ENCODE assay signal across 8 mouse cellular contexts in the genomic region with DNA sequence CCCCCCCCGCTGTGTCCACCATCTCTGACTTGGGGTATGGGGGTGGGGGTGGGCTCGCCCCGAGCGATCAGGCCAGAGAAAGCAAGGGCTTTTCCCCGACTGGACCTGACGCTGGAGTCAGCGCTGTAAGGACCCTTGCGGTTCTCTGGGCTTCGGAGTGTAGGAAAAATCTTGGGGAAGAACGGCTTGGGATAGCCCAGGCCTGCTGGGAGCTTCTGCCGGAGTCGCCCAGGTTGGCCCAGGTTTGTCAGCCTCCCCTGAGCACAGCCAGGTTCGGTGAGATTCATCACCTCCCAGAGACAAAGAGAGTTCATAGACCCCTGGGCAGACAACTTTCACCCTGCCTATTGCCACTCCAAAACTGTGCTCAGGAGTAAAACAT. TPM values are rescaled to one million over a fixed set of nuclear protein-coding genes. Genes with fewer than 3 reads are reported as not detected.
A peak's percentile ranks its signal among the peaks of the same experiment; 100 is the strongest.
DNase-seq lines count a peak whose midpoint lies in the region; ATAC-seq lines count a peak whose summit lies in the region.

No protein-coding gene starts in this region.

- no peak overlapping the region for H3K4me3 ChIP-seq in kidney, embryonic 15.5 days (replicated peaks)
- H3K4me3 ChIP-seq in embryonic facial prominence, embryonic 13.5 days = peak overlapping the region; percentile 44
- peak overlapping the region; percentile 28 for H3K4me3 ChIP-seq in intestine, embryonic 14.5 days (ENCODE audit: low read depth, low read length)
- no peak overlapping the region; the same call in 1 of the 2 replicates for H3K4me3 ChIP-seq in midbrain, embryonic 16.5 days (ENCODE audit: low read depth, low read length)

- ATAC-seq in kidney, embryonic 15.5 days (replicated peaks; ENCODE audit: low FRiP score) = peak; percentile 38; the same call in 1 of the 2 replicates
- no peak for ATAC-seq in embryonic facial prominence, embryonic 13.5 days (ENCODE audit: insufficient number of reproducible peaks, insufficient read depth, low FRiP score, low TSS enrichment, low read depth)
- ATAC-seq in intestine, embryonic 14.5 days (replicated peaks; ENCODE audit: low FRiP score, low TSS enrichment, low read depth) = no peak
- no peak for ATAC-seq in midbrain, embryonic 16.5 days
- ATAC-seq in CD4-positive, CD25-positive, alpha-beta regulatory T cell, adult 4 months = no peak

- peaks cover 34% of the 10 kb centered on the region for H3K36me3 ChIP-seq in kidney, embryonic 15.5 days
- no peaks in the 10 kb centered on the region for H3K36me3 ChIP-seq in embryonic facial prominence, embryonic 13.5 days
- H3K36me3 ChIP-seq in intestine, embryonic 14.5 days (ENCODE audit: control insufficient read depth, insufficient read depth, low read length) = no peaks in the 10 kb centered on the region
- H3K36me3 ChIP-seq in midbrain, embryonic 16.5 days (ENCODE audit: control insufficient read depth, insufficient read depth, low read length) = no peaks in the 10 kb centered on the region

- H3K9me3 ChIP-seq in kidney, embryonic 15.5 days (replicated peaks) = no peaks in the 10 kb centered on the region
- no peaks in the 10 kb centered on the region for H3K9me3 ChIP-seq in embryonic facial prominence, embryonic 13.5 days
- H3K9me3 ChIP-seq in intestine, embryonic 14.5 days (ENCODE audit: control insufficient read depth, low read length) = no peaks in the 10 kb centered on the region
- no peaks in the 10 kb centered on the region for H3K9me3 ChIP-seq in midbrain, embryonic 16.5 days (replicated peaks; ENCODE audit: control insufficient read depth, low read length, poor library complexity, severe bottlenecking)

- WGBS in kidney, embryonic 15.5 days = 21% methylated on average over 13 of the region's 13 CpGs
- 11% methylated on average over 9 of the region's 13 CpGs for WGBS in embryonic facial prominence, embryonic 13.5 days
- WGBS in intestine, embryonic 14.5 days = 25% methylated on average over 12 of the region's 13 CpGs
- WGBS in midbrain, embryonic 16.5 days = 11% methylated on average over 12 of the region's 13 CpGs

- H3K27ac ChIP-seq in kidney, embryonic 15.5 days = peak overlapping the region; percentile 41; the same call in 1 of the 2 replicates
- no peak overlapping the region for H3K27ac ChIP-seq in embryonic facial prominence, embryonic 13.5 days
- no peak overlapping the region for H3K27ac ChIP-seq in intestine, embryonic 14.5 days (ENCODE audit: low read depth)
- H3K27ac ChIP-seq in midbrain, embryonic 16.5 days (ENCODE audit: low read length) = no peak overlapping the region

- DNase-seq in kidney, postnatal 25 days = no peak
- no peak for DNase-seq in intestine, embryonic 14.5 days (ENCODE audit: low spot score)
- DNase-seq in B cell, adult 2 months = no peak
- no peak for DNase-seq in cerebellum, postnatal 10 days

- no peak overlapping the region for H3K9ac ChIP-seq in kidney, embryonic 15.5 days
- no peak overlapping the region for H3K9ac ChIP-seq in embryonic facial prominence, embryonic 13.5 days
- no peak overlapping the region for H3K9ac ChIP-seq in intestine, embryonic 14.5 days (ENCODE audit: low read length)
- no peak overlapping the region for H3K9ac ChIP-seq in midbrain, embryonic 16.5 days (ENCODE audit: low read depth, low read length)

- peak overlapping the region; percentile 56 for H3K4me2 ChIP-seq in kidney, embryonic 15.5 days
- H3K4me2 ChIP-seq in embryonic facial prominence, embryonic 13.5 days = peak overlapping the region; percentile 80
- H3K4me2 ChIP-seq in intestine, embryonic 14.5 days (ENCODE audit: low read length) = peak overlapping the region; percentile 62
- peak overlapping the region; percentile 62 for H3K4me2 ChIP-seq in midbrain, embryonic 16.5 days (ENCODE audit: low read length)

- peaks cover 62% of the 10 kb centered on the region for H3K4me1 ChIP-seq in kidney, embryonic 15.5 days
- H3K4me1 ChIP-seq in embryonic facial prominence, embryonic 13.5 days = peaks cover 14% of the 10 kb centered on the region
- peaks cover 5% of the 10 kb centered on the region; the same call in 1 of the 2 replicates for H3K4me1 ChIP-seq in intestine, embryonic 14.5 days (replicated peaks; ENCODE audit: control insufficient read depth, insufficient read depth, low read length)
- peaks cover 10% of the 10 kb centered on the region for H3K4me1 ChIP-seq in midbrain, embryonic 16.5 days (ENCODE audit: control insufficient read depth, insufficient read depth, low read length)

- peaks cover 18% of the 10 kb centered on the region; the same call in 1 of the 2 replicates for H3K27me3 ChIP-seq in kidney, embryonic 15.5 days
- peaks cover 56% of the 10 kb centered on the region for H3K27me3 ChIP-seq in embryonic facial prominence, embryonic 13.5 days
- H3K27me3 ChIP-seq in intestine, embryonic 14.5 days (replicated peaks; ENCODE audit: control insufficient read depth, insufficient read depth, low read length) = peaks cover 14% of the 10 kb centered on the region
- peaks cover 3% of the 10 kb centered on the region; the same call in 1 of the 2 replicates for H3K27me3 ChIP-seq in midbrain, embryonic 16.5 days (ENCODE audit: control insufficient read depth, insufficient read depth, low read depth, low read length)

RNA-seq across cellular contexts. Expression of a gene that starts 17.8 kb away (rescaled TPM):
- polyA plus RNA-seq in kidney, embryonic 15.5 days (2015; fragmentation: Nextera tagmentation; extraction: Ambion mirVana) = 42.4 TPM in 2 replicates
- 0.84 and 1.1 TPM in 2 replicates for polyA plus RNA-seq in embryonic facial prominence, embryonic 13.5 days (2015; fragmentation: Nextera tagmentation; extraction: Ambion mirVana)
- polyA plus RNA-seq in intestine, embryonic 14.5 days (2014; fragmentation: Nextera tagmentation; extraction: Ambion mirVana) = 2.8 and 3.3 TPM in 2 replicates
- polyA plus RNA-seq in midbrain, embryonic 16.5 days (2015; fragmentation: Nextera tagmentation; extraction: Ambion mirVana) = 5.1 and 5.8 TPM in 2 replicates
- not detected for polyA plus RNA-seq in CD4-positive, CD25-positive, alpha-beta regulatory T cell, adult 4 months (2017; shearing (Covaris generic))

Comparison
In these comparisons a context has a peak if more than half of its experiments do, and no peak if none do; other contexts are left out.
1. H3K4me3 ChIP-seq: peak in embryonic facial prominence, embryonic 13.5 days (single experiment) and intestine, embryonic 14.5 days (single experiment); none in kidney, embryonic 15.5 days (single experiment) and midbrain, embryonic 16.5 days (single experiment).
2. Peak in every context shown above with its lines, with median percentiles within 50 percentile points of each other: H3K4me2 ChIP-seq.